Mouse (Mus musculus) testis, postnatal 10 days (tissue): ENCODE results near the gene Ephb4.

Experiments
- DNase-seq: peaks from one replicate; pipeline ENCODE4 v3.0.0; 2021; ENCODE audit warnings: low spot score

Ephb4 gene

GRCm38 (mm10) chr5:137335066-137335465, 14.8 kb upstream of the Ephb4 start:
- no peak for DNase-seq

DNA sequence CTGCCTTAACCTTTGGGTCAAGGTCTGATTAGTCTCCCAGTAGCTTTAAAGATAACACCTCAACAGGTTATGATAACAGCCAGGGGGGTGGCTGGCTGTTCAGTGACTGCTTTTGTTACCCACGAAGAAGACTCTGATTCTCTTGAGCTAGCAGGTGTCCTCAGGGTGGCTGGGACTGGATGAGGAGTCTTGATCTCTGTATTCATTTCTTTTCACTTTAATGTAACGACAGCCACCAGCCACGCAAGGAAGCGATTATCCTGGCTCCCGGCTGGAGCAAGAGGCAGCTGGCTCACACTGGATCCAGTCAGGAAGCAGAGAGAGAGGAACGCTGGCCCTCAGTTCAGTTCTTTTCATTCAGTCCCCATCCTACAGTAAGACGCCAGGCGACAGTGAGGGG, 12.7 kb upstream of the Ephb4 start:
- no peak for DNase-seq

GRCm38 (mm10) chr5:137338256-137338655, 11.7 kb upstream of the Ephb4 start:
- DNase-seq = peak; percentile 94

GRCm38 (mm10) chr5:137338663-137339289, 11.1 kb upstream of the Ephb4 start:
- peak; percentile 57 for DNase-seq

GRCm38 (mm10) chr5:137339290-137339979, 10.5 kb upstream of the Ephb4 start:
- DNase-seq = peak; percentile 65

GRCm38 (mm10) chr5:137340222-137340621, 9.7 kb upstream of the Ephb4 start:
- no peak for DNase-seq

- no peak for DNase-seq
These were observed 7.4 kb upstream of the Ephb4 start for GRCm38 (mm10) chr5:137342407-137343012.

GRCm38 (mm10) chr5:137343412-137343811, 6.5 kb upstream of the Ephb4 start:
- DNase-seq = no peak

DNA sequence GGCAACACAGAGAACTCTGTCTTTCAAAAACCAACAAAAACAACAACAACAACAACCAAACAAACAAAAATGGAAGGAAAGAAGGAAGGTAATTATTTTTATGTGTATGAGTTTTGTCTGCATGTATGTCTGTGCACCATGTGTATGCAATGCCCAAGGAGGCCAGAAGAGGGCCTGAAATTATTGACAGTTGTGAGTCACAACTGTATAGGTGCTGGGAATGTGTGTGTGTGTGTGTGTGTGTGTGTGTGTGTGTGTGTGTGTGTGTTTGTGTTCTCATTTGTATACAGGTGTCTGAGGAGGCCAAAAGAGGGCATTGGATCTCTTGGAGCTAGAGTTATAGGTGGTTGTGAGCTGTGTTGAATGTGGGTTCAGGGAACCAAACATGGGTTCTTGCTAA, 6.0 kb upstream of the Ephb4 start:
- DNase-seq = no peak

- no peak for DNase-seq
These were observed 4.1 kb upstream of the Ephb4 start for GRCm38 (mm10) chr5:137345821-137346220.

- DNase-seq = no peak
These were observed 3.5 kb upstream of the Ephb4 start for GRCm38 (mm10) chr5:137346388-137346787.

- no peak for DNase-seq
These were observed 2.9 kb upstream of the Ephb4 start for GRCm38 (mm10) chr5:137346983-137347382.

DNA sequence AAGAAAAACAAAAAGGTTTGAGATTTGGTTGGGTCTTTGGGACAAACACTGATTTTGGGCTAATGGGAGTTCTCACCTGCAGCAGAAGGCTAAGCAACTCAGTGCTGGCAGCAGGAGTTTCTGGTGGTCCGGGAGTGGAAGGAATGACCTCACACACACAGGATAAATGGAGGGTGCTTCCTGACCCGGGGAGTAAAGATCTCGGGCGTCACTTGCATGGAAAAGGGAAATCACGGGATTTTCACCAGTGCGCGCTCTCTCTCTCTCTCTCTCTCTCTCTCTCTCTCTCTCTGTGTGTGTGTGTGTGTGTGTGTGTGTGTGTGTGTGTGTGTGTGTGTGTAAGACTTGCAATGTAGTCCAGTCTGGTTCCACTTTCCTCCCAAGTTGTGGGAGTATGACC, 2.1 kb upstream of the Ephb4 start:
- DNase-seq = no peak

DNA sequence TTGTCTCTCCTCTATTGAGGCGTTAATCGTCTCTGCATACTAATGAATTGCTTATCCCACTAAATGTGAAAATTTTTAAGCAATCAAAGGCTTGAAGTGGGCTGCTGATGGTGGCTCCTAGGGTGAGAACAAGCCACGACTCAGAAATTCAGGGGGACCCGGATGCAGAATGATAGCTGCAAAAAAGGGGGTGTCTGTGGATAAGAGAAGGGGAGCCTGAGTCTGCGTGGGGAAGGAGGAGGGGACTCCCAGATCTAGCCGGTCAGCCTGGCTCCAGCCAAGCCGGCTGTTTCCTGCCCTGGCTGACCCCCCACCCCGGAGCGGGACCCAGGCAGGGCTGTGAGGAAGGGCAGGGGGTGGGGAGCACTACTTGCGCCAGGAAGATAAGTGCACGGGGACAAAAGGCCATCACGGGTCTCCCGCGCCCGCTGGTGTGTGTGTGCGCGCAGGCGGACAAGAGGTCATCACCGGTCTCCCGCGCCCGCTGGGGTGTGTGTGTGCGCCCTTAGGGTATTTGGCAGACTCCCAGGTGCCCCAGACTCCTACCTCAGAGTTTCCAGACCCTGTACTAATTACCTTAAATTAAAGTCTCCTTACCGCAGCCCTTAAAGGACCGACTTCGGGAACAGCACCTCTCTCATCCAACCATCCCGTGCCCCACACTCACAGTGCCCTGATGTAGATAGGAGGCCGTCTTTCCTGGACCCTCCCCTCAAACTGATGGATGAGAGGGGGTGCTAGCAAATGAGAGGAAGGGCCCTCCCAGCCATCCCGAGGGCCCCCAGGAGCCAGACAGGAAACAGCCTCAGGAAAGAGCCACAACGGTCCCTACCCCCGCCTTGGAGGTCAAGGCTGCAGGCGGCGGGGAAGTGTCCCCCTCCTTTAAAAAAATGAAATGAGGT, 1.2 kb upstream of the Ephb4 start:
- peak; percentile 69 for DNase-seq

GRCm38 (mm10) chr5:137350205-137351057, 522 bp downstream of the Ephb4 start:
- DNase-seq = no peak

DNA sequence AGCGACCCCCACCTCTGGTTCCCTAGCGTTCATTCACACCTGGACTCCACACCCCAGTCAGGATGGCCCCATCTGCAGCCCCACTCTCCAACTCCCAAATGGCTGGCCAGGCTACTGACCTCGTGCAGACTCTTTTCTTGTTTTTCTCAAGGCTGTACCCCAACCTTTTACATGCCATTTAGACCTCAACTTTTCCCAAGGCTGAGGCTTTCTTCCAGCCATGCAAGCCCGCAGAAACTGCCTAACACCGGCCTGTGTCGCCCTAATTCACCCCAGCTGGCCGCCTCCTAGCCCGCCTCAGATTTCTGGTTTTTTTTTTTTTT, 1.1 kb downstream of the Ephb4 start:
- no peak for DNase-seq

GRCm38 (mm10) chr5:137351394-137351793, 1.5 kb downstream of the Ephb4 start:
- DNase-seq = no peak

DNA sequence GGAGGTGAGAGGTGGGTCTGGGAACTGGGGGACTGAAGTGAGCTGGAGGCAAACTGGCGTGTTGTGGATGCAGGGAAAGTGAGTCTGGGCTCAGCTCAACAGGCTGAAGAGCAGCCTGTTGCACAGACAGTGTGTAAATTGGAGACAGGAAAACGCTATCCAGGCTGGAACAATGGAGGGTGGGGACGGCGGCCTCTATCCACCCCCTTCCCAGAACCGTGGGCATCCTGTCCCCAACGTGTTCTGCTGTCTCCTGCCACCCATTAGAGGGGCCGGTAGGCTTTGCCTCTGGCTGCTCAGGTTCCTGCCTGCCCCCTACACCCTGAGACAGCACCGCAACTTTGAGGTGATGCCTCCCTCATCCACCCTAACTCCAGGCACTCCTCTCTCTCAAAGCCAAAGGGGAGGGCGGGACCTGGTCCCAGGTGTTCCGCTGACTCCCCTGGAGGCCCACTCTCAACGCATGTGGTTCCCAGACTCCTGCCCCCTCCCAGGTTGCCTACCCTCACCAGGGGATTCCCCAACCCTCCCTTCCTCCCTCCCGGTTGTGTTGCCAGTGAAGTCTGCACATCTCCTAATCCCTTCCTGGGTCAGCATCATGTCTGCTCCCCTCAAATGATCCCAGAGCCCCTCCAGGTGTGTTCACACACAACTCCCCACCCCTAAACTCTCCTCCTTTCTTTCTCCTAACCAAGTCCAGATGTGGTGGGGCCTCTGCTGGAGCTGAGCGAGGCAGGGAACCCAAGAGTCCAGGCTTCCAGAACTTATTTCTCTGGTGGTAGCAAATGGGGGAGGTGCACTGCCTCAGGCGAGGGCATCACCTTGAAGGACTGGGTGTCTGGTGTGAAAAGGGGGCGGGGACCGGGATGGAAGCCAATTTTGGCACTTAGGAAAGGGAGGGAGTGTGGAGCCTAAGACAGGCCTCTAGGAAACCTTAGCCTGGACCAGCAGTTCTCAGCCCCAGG, 2.4 kb downstream of the Ephb4 start:
- DNase-seq = peak; percentile 76

DNA sequence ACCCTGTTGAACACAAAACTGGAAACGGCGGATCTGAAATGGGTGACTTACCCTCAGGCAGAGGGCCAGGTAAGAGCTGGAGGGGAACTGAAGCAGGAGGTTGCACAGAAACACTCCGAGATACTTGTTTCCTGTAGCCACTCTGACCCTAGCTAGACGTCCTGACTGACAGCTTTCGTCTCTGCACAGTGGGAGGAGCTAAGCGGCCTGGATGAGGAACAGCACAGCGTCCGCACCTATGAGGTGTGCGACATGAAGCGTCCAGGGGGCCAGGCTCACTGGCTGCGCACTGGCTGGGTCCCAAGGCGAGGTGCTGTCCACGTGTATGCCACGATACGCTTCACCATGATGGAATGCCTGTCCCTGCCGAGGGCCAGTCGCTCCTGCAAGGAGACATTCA, 4.2 kb downstream of the Ephb4 start:
- no peak for DNase-seq

DNA sequence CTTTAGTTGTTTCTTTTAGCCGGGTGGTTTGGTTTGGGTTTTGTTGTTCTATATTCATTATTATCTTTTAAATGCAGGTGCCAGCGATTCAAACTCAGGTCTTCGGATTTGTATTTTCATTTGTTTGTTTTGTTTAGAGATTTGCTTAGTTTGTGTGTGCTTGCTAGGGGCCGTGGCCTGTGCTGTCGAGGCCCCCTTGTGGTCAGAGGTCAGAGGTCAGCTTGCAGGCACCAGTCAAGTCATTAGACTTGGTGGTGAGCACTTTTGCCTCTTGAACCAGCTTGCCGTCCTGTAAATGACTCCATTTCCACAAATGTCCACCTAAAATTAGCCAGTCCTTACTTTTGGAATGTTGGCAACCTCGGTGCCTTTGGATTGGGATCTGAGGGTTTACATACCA, 8.5 kb downstream of the Ephb4 start:
- DNase-seq = no peak

DNA sequence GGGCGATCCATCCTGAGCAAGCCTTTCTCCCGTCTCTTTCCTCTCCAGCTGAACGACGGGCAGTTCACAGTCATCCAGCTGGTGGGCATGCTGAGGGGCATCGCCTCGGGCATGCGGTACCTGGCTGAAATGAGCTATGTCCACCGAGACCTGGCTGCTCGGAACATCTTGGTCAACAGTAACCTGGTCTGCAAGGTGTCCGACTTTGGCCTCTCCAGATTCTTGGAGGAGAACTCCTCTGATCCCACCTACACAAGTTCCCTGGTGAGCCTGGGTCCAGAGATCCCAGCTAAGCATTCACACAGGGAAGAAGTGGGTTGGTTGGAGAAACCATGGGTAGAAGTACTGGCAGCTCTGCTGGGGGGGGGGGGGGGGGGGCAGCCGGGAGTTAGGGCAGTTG, 19.8 kb downstream of the Ephb4 start:
- no peak for DNase-seq
